Mouse (Mus musculus) thymus, adult 2 months (tissue): ENCODE measurements around the gene Alcam. TPM values are rescaled to one million over a fixed set of nuclear protein-coding genes. Genes with fewer than 3 reads are reported as not detected.

ENCODE experiments used
- DNase-seq: peaks from one replicate; pipeline ENCODE4 v3.0.0; 2021
- H3K27ac ChIP-seq: fragments of 200-500 bp; 2 replicates; pipeline ENCODE4 v1.5.1; 2012; ENCODE audit warnings: low read length, control low read depth; ENCODE audit not compliant: control insufficient read depth, insufficient read depth
- H3K27me3 ChIP-seq: fragments of 200-500 bp; 2 replicates; pipeline ENCODE4 v1.6.1; 2012; ENCODE audit warnings: mild to moderate bottlenecking, low read length, moderate library complexity, mixed read lengths; ENCODE audit not compliant: control insufficient read depth, insufficient read depth
- H3K36me3 ChIP-seq: fragments of 200-500 bp; 2 replicates; pipeline ENCODE4 v1.6.1; 2012; ENCODE audit warnings: mild to moderate bottlenecking, low read length, moderate library complexity; ENCODE audit not compliant: control insufficient read depth, insufficient read depth
- H3K4me1 ChIP-seq: fragments of 200-500 bp; replicated peaks from 2 replicates; pipeline ENCODE4 v1.6.1; 2012; ENCODE audit warnings: low read length; ENCODE audit not compliant: control insufficient read depth, insufficient read depth
- H3K4me3 ChIP-seq: fragments of 200-500 bp; 2 replicates; pipeline ENCODE4 v1.5.1; 2012; ENCODE audit warnings: mild to moderate bottlenecking, low read length, control low read depth, moderate library complexity; ENCODE audit not compliant: control insufficient read depth, insufficient read depth
- CTCF ChIP-seq: fragments of 200-500 bp; IDR thresholded peaks from 2 replicates; pipeline ENCODE4 v1.5.1; 2012; ENCODE audit warnings: mild to moderate bottlenecking, control low read depth, low read length, moderate library complexity, borderline replicate concordance; ENCODE audit not compliant: control insufficient read depth, poor library complexity, insufficient read depth; ENCODE audit errors: extremely low read depth
- POLR2A ChIP-seq: fragments of 200-500 bp; IDR thresholded peaks from 2 replicates; pipeline ENCODE4 v1.6.1; 2012; ENCODE audit warnings: mild to moderate bottlenecking, low read length, control low read depth, moderate library complexity; ENCODE audit not compliant: control insufficient read depth, poor library complexity, insufficient read depth; ENCODE audit errors: extremely low read depth
- WGBS: fragments of 180-500 bp; shearing (Covaris S2); methylation state at CpG from one replicate; pipeline ENCODE4 v1.1.7; 2018; 5-methylcytosine and 5-hydroxymethylcytosine counted together
- polyA plus RNA-seq: library from polyadenylated mRNA; depleted of rRNA; stranded (reverse); fragments of >200 nt; gene quantifications from 2 replicates; pipeline ENCODE4 v1.2.3, GENCODE M21; 2012

The Alcam gene
- polyA plus RNA-seq, 1 experiment = 7.7 TPM

- H3K27ac ChIP-seq = no peak overlapping the region
- 98% methylated on average over 5 of the region's 5 CpGs for WGBS
- no peak for DNase-seq
- H3K4me3 ChIP-seq = no peak overlapping the region
- no peaks in the 10 kb centered on the region for H3K4me1 ChIP-seq
- TF ChIP-seq POLR2A = no peak
- TF ChIP-seq CTCF = no peak
- H3K36me3 ChIP-seq = no peaks in the 10 kb centered on the region
- no peaks in the 10 kb centered on the region for H3K27me3 ChIP-seq
Observed at GRCm38 (mm10) chr16:52333631-52334030, 120.2 kb downstream of the Alcam start.

GRCm38 (mm10) chr16:52331341-52331830, 122.5 kb downstream of the Alcam start:
- no peak overlapping the region for H3K4me3 ChIP-seq
- H3K4me1 ChIP-seq = no peaks in the 10 kb centered on the region
- 90% methylated on average over 3 of the region's 3 CpGs for WGBS
- no peaks in the 10 kb centered on the region for H3K27me3 ChIP-seq
- no peak for DNase-seq
- H3K27ac ChIP-seq = no peak overlapping the region
- H3K36me3 ChIP-seq = no peaks in the 10 kb centered on the region
- TF ChIP-seq CTCF = no peak
- TF ChIP-seq POLR2A = no peak

- Histone ChIP-seq H3K36me3 (no peaks in the 10 kb centered on the region), H3K27me3 (no peaks in the 10 kb centered on the region), H3K4me3 (no peak overlapping the region), H3K27ac (no peak overlapping the region), H3K4me1 (no peaks in the 10 kb centered on the region)
- TF ChIP-seq CTCF (no peak), POLR2A (no peak)
- WGBS = 87% methylated on average over 2 of the region's 2 CpGs
- DNase-seq = no peak
Observed at GRCm38 (mm10) chr16:52329420-52329819, 124.5 kb downstream of the Alcam start.

GRCm38 (mm10) chr16:52319229-52319628, 134.6 kb downstream of the Alcam start:
- WGBS = 97% methylated on average over 1 of the region's 1 CpGs
- Histone ChIP-seq H3K36me3 (no peaks in the 10 kb centered on the region), H3K4me3 (no peak overlapping the region), H3K27ac (no peak overlapping the region), H3K4me1 (no peaks in the 10 kb centered on the region), H3K27me3 (no peaks in the 10 kb centered on the region)
- TF ChIP-seq CTCF (no peak), POLR2A (no peak)
- no peak for DNase-seq

- TF ChIP-seq CTCF (no peak), POLR2A (no peak)
- DNase-seq = peak; percentile 63
- no peak overlapping the region for H3K27ac ChIP-seq
- no peaks in the 10 kb centered on the region for H3K4me1 ChIP-seq
- WGBS = 10% methylated on average over 9 of the region's 9 CpGs
- no peak overlapping the region for H3K4me3 ChIP-seq
- no peaks in the 10 kb centered on the region for H3K27me3 ChIP-seq
- no peaks in the 10 kb centered on the region for H3K36me3 ChIP-seq
Observed at GRCm38 (mm10) chr16:52311073-52311472, 142.8 kb downstream of the Alcam start.

- WGBS = 92% methylated on average over 2 of the region's 2 CpGs
- Histone ChIP-seq H3K4me3 (no peak overlapping the region), H3K27ac (no peak overlapping the region), H3K4me1 (no peaks in the 10 kb centered on the region), H3K36me3 (no peaks in the 10 kb centered on the region), H3K27me3 (no peaks in the 10 kb centered on the region)
- DNase-seq = no peak
- TF ChIP-seq POLR2A = no peak
- TF ChIP-seq CTCF = no peak
Observed at GRCm38 (mm10) chr16:52307016-52307415, 146.9 kb downstream of the Alcam start.

GRCm38 (mm10) chr16:52303532-52303902, 150.4 kb downstream of the Alcam start:
- no peak overlapping the region for H3K4me3 ChIP-seq
- H3K27me3 ChIP-seq = no peaks in the 10 kb centered on the region
- no peaks in the 10 kb centered on the region for H3K4me1 ChIP-seq
- WGBS = 88% methylated on average over 4 of the region's 4 CpGs
- DNase-seq = no peak
- H3K36me3 ChIP-seq = no peaks in the 10 kb centered on the region
- H3K27ac ChIP-seq = no peak overlapping the region
- TF ChIP-seq POLR2A = no peak
- no peak for TF ChIP-seq CTCF
